Mouse (Mus musculus) ES-Bruce4 (cell line): ENCODE measurements around the gene Endog.

Source experiments
- CTCF ChIP-seq: IDR thresholded peaks from one replicate; pipeline ENCODE4 v1.8.1; 2011; ENCODE audit warnings: low read depth, low read length
- EP300 ChIP-seq: IDR thresholded peaks from 2 replicates; pipeline ENCODE4 v1.6.1; 2011; ENCODE audit warnings: low read depth, low read length; ENCODE audit not compliant: insufficient read depth
- POLR2A ChIP-seq: IDR thresholded peaks from one replicate; pipeline ENCODE4 v1.8.1; 2011; ENCODE audit warnings: low read length; ENCODE audit not compliant: insufficient read depth

DNA sequence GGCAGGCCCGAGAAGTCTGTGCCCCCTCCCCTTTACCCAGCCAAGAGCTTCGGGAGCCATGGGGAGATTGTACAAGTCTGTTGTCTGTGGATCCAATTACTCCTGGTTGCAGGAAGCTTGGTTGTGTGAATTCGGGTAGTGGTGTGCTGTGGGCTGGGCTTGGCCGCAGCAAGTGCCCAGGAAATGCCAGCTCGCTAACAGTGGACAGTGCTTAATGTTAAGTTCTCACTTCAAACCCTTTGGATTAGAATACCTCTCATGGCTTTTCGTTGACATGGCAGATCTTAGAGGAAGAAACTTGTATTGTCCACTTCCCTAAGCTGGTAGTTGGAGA lies 36.9 kb upstream of the Endog start:
- TF ChIP-seq CTCF (no peak), POLR2A (no peak), EP300 (no peak)
